Mouse (Mus musculus) hindbrain, embryonic 16.5 days (tissue): ENCODE data around the gene Tsga10ip. TPM values are rescaled to one million over a fixed set of nuclear protein-coding genes. Genes with fewer than 3 reads are reported as not detected.
A peak's percentile ranks its signal among the peaks of the same experiment; 100 is the strongest.

ENCODE experiments used
- ATAC-seq: fragments of 200-750 bp; cut with Nextera tagmentation; 2 replicates; pipeline ENCODE4 v1.8.0; 2017; ENCODE audit warnings: moderate TSS enrichment, moderate library complexity
- H3K27ac ChIP-seq: fragments of 300-500 bp; sonication (generic); 2 replicates; pipeline ENCODE4 v1.5.1; 2014; ENCODE audit warnings: low read depth, mild to moderate bottlenecking, control low read depth, low read length, moderate library complexity
- H3K27me3 ChIP-seq: fragments of 300-500 bp; sonication (generic); replicated peaks from 2 replicates; pipeline ENCODE4 v1.6.1; 2014; ENCODE audit warnings: low read length; ENCODE audit not compliant: control insufficient read depth, insufficient read depth
- H3K36me3 ChIP-seq: fragments of 300-500 bp; sonication (generic); 2 replicates; pipeline ENCODE4 v1.6.1; 2014; ENCODE audit warnings: mild to moderate bottlenecking, low read length, moderate library complexity, mixed read lengths; ENCODE audit not compliant: control insufficient read depth, insufficient read depth
- H3K4me1 ChIP-seq: fragments of 300-500 bp; sonication (generic); 2 replicates; pipeline ENCODE4 v1.6.1; 2014; ENCODE audit warnings: low read depth, low read length; ENCODE audit not compliant: control insufficient read depth, insufficient read depth
- H3K4me2 ChIP-seq: fragments of 300-500 bp; sonication (generic); 2 replicates; pipeline ENCODE4 v1.6.1; 2014; ENCODE audit warnings: mild to moderate bottlenecking, low read length, control low read depth, moderate library complexity
- H3K4me3 ChIP-seq: fragments of 300-500 bp; sonication (generic); 2 replicates; pipeline ENCODE4 v1.5.1; 2014; ENCODE audit warnings: mild to moderate bottlenecking, low read length, control low read depth, moderate library complexity
- H3K9ac ChIP-seq: fragments of 300-500 bp; sonication (generic); 2 replicates; pipeline ENCODE4 v1.6.1; 2014; ENCODE audit warnings: low read depth, mild to moderate bottlenecking, control low read depth, low read length, moderate library complexity
- H3K9me3 ChIP-seq: fragments of 300-500 bp; sonication (generic); 2 replicates; pipeline ENCODE4 v1.6.1; 2014; ENCODE audit warnings: mild to moderate bottlenecking, low read length, moderate library complexity; ENCODE audit not compliant: control insufficient read depth
- WGBS: fragments of 180-500 bp; shearing (Covaris S2); extraction: QIAGEN DNeasy Blood & Tissue Kit; methylation state at CpG from one replicate; pipeline ENCODE4 v1.1.7; 2014; 5-methylcytosine and 5-hydroxymethylcytosine counted together
- polyA plus RNA-seq: library from polyadenylated mRNA; unstranded; fragments of >200 nt; fragmentation: Nextera tagmentation; extraction: Ambion mirVana; gene quantifications from 2 replicates; pipeline ENCODE4 v1.2.1, GENCODE M21; 2015

The Tsga10ip gene
- polyA plus RNA-seq, 1 experiment from 2014 or later, result not detected

DNA sequence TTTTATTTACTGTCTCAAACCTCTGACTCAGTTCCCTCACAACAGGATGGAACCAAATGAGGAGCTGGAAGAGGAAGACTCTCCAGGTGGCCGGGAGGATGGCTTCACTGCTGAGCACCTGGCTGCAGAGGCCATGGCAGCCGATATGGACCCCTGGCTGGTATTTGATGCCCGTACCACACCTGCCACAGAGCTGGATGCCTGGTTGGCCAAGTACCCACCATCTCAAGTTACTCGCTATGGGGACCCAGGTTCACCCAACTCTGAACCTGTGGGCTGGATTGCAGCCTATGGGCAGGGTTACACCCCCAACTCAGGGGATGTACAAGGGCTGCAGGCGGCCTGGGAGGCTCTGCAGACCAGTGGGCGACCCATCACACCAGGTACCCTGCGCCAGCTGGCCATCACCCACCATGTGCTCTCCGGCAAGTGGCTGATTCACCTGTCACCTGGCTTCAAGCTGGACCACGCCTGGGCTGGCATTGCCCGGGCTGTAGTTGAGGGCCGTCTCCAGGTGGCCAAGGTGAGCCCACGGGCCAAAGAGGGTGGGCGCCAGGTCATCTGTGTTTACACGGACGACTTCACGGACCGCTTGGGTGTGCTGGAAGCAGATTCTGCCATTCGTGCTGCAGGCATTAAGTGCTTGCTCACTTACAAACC, 23.7 kb upstream of the Tsga10ip start:
- Histone ChIP-seq H3K9me3 (no peaks in the 10 kb centered on the region), H3K4me1 (peaks cover 35% of the 10 kb centered on the region), H3K27me3 (no peaks in the 10 kb centered on the region), H3K4me2 (peak overlapping the region; percentile 80), H3K36me3 (peaks cover 3% of the 10 kb centered on the region; the same call in 1 of the 2 replicates), H3K9ac (peak overlapping the region; percentile 92), H3K4me3 (peak overlapping the region; percentile 76), H3K27ac (peak overlapping the region; percentile 89)
- no peak for ATAC-seq
- WGBS, result 92% methylated on average over 17 of the region's 18 CpGs

DNA sequence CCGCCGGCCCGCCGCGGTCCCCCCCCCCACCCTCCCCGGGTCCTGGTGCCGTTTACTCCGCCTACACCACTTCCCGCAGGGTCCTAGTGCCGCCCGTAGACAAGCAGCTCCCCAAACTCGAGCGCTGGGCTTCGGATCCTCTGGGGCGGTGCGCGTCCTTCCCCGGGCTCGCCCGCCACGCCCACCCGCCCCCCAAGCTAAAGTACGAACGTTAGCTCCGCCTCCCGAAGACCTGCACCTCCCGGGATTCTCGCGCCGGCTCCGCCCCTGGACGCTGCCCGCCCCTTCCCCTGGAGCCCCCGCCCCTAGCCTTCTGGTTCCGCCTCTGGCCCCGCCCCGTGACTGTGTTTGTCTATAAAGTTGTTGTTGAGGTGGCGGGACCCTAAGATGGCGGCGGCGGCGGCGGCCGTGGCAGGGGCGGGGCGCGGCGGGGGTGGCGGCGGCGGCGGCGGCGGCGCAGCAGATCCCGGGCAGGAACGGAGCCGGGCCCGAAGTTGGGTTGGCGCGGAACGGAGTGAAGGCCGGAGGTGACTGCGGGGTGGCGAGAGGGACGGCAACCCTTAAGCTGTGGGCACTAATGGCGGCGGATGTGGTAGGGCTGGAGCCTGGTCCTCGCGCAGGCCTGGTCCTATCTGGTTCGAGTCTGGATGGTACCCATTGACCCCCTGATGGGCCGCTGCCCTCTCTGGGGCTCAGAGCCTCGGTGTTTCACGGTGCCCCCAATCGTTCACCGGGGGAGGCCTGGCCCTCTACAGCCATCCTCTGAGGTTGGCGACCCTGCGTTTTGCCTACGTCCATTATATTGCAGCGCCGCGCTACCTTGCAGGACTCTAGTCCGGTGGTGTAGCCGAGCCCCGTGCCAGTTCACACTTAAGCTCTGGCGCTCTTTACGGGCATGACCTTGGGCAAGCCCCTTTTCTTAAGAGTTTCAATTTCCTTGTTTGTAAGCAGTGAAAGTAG, 22.7 kb upstream of the Tsga10ip start, which contains the start of the genes Drap1 and AI837181:
TSS of gene Drap1 (minus strand) at position 198 of the 960 bp plus-strand sequence.
TSS of gene AI837181 (plus strand) at position 363 of the 960 bp plus-strand sequence.
- WGBS, result under 1% methylated on average over 78 of the region's 87 CpGs
- H3K4me2 ChIP-seq, result peak within 1 kb of the TSS; percentile 88
- H3K4me3 ChIP-seq, result peak within 1 kb of the TSS; percentile 76
- H3K9me3 ChIP-seq, result no peaks in the 10 kb centered on the region
- ATAC-seq, result peak; percentile 94
- peaks cover 35% of the 10 kb centered on the region for H3K4me1 ChIP-seq
- H3K27me3 ChIP-seq, result no peaks in the 10 kb centered on the region
- H3K27ac ChIP-seq, result peak within 1 kb of the TSS; percentile 92
- H3K9ac ChIP-seq, result peak within 1 kb of the TSS; percentile 92
- H3K36me3 ChIP-seq, result peaks cover 10% of the 10 kb centered on the region

DNA sequence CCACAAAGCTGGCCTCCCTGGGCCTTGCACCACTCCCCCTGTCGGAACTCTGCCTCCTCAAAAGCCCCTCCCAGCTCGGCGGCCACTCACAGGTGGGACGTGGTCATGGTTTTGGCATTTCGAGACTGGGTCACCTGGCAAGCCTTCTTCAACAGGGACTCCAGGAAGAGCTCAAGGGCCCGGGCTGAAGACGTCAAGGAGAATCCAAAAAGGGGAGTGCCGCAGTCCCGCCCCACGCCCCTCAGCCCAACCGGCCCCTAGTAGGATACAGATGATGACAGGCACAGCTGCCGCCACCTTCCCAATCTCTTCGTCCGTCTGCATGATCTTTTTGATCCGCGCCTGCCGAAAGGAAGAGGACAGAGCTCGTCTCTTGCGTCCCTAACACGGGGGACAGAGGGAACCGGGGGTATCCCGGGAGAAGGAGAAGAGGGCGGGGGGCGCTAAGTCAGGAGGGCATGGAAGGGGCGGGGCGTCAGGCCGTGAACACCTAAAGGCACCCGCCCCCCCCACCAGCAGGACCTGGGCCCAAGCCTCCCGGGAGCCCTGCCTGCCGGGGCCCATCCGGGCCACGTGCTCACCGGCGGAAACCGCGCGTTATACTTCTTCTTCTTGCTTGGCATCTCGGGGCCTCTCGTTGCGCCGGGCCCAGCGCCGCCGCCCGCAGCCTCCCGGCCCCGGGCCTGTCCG, 21.9 kb upstream of the Tsga10ip start:
- Histone ChIP-seq H3K9ac (peak overlapping the region; percentile 90), H3K4me2 (peak overlapping the region; percentile 88), H3K9me3 (no peaks in the 10 kb centered on the region), H3K4me1 (peaks cover 32% of the 10 kb centered on the region), H3K36me3 (peaks cover 11% of the 10 kb centered on the region), H3K27ac (peak overlapping the region; percentile 92), H3K4me3 (peak overlapping the region; percentile 76), H3K27me3 (no peaks in the 10 kb centered on the region)
- 1% methylated on average over 41 of the region's 48 CpGs for WGBS
- peak; percentile 62 for ATAC-seq

DNA sequence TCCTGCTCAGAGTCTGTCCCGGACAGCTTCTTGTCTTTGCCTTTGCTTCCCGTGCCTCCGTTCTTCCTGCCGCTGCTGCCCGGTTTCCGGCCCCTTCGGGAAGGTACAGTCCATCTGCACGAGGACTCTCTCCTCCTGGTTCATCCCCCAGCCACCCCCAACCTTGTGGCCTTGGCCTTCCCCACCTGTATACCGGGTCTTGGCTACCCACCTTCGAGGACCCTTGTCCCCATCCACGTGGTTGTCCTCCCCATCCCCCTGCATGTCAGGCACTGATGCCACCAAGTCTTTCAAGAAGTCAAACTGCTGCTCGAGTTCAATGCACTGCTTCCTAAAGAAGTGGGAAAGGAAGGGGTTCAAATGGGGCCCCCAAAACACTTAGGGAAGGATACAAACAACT, 21.2 kb upstream of the Tsga10ip start:
- peaks cover 32% of the 10 kb centered on the region for H3K4me1 ChIP-seq
- peaks cover 11% of the 10 kb centered on the region for H3K36me3 ChIP-seq
- H3K27me3 ChIP-seq, result no peaks in the 10 kb centered on the region
- no peaks in the 10 kb centered on the region for H3K9me3 ChIP-seq
- H3K4me3 ChIP-seq, result peak overlapping the region; percentile 76
- WGBS, result 71% methylated on average over 12 of the region's 12 CpGs
- peak overlapping the region; percentile 88 for H3K4me2 ChIP-seq
- peak overlapping the region; percentile 90 for H3K9ac ChIP-seq
- no peak for ATAC-seq
- peak overlapping the region; percentile 92; the same call in 1 of the 2 replicates for H3K27ac ChIP-seq

DNA sequence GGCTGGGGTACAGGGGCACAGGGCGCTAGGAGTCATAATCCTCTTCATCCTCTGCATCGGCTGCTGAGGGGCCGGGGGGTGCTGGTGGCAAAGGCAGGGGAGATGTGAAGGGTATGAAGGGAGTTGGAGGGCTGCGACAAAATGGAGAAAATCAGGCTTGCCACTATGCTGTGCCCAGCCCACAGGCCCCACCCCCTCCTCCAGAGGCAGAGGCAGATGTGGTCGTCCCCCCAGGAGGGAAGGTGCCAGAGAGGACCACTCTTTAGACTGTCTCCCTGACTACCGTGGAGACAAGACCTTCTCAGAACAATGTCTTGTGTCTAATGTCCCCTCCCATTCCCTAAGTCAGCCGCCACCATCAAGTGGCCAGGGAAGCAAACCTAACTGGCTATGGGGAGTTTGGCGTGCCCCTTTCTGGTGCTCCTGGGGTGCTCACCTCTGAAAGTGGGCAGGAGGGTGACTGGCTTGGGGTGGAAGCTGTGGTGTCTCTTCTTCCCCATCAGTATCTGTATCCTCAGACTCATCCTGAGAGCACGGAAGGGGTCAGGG, 20.6 kb upstream of the Tsga10ip start:
- WGBS, result 62% methylated on average over 9 of the region's 9 CpGs
- Histone ChIP-seq H3K4me1 (peaks cover 32% of the 10 kb centered on the region), H3K27me3 (no peaks in the 10 kb centered on the region), H3K9me3 (no peaks in the 10 kb centered on the region), H3K4me3 (no peak overlapping the region), H3K9ac (0 out of 2 replicates have a peak overlapping the region, but pooled peaks have one; percentile 2), H3K4me2 (peak overlapping the region; percentile 88), H3K36me3 (peaks cover 11% of the 10 kb centered on the region), H3K27ac (no peak overlapping the region)
- ATAC-seq, result no peak

DNA sequence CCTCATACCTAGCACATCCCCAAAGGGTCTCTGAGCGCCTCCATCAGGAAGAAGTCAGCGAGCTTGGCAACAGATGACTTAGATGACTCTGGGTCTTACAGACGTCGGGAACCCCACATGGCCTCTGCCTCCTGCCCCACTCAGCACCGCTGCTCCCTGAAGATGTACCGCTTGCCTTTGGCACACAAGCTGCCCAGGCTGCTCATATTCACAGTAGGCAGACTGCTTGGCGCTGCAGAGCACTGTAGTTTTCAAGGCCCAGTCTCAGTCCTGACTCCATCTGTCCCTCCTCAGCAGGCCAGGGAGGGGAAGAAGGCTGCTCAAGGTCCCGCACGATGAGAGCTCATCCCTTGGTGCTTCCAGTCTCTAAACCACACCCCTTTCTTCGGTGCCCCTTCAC, 19.9 kb upstream of the Tsga10ip start:
- Histone ChIP-seq H3K4me3 (no peak overlapping the region), H3K4me1 (peaks cover 32% of the 10 kb centered on the region), H3K27me3 (no peaks in the 10 kb centered on the region), H3K27ac (no peak overlapping the region), H3K9me3 (no peaks in the 10 kb centered on the region), H3K4me2 (no peak overlapping the region), H3K9ac (no peak overlapping the region), H3K36me3 (peaks cover 11% of the 10 kb centered on the region)
- 79% methylated on average over 10 of the region's 10 CpGs for WGBS
- ATAC-seq, result no peak

DNA sequence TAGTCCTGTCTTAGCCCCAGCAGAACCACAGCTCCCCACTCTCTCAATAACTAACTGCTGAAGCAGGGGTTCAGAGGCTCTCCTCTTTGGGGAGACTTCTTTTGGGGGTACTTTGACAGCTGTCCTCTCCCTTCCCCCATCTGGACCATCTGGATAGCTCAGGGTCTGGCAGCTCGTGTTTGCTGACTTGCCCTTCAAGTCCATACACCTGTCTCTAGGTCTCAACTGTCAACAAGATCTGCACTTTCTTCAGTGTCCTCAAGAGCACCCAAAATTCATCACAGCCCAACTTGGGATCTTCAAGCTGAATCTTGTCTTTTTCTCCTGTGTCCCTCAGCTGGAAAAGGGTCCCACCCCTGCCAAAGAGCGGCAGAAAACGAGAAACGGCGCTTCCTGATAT, 19.5 kb upstream of the Tsga10ip start:
- Histone ChIP-seq H3K9me3 (no peaks in the 10 kb centered on the region), H3K4me1 (peaks cover 28% of the 10 kb centered on the region), H3K4me2 (no peak overlapping the region), H3K27ac (no peak overlapping the region), H3K27me3 (no peaks in the 10 kb centered on the region), H3K4me3 (no peak overlapping the region), H3K36me3 (peaks cover 11% of the 10 kb centered on the region), H3K9ac (no peak overlapping the region)
- 85% methylated on average over 5 of the region's 5 CpGs for WGBS
- ATAC-seq, result no peak

DNA sequence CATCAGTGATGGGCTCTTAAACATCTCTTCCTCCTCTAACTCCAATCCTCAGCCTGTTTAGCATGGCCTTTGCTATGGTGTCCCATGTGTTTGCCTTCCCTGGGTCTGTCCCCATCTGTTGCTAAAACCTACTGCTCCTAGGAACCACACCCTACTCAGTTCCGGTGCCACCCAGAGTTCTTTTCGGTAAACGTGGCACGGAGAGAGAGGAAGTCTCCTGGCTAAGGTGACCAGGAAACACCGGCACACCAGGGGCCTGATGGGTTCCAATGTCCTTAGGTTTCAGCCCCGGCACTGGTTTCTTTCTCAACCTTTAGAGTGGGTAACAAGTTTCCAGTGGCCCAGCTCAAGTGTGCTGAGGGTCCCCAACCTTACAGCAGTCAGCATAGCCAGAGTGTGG, 18.3 kb upstream of the Tsga10ip start:
- ATAC-seq, result no peak

More for the DNA sequence above, 18.3 kb upstream of the Tsga10ip start:
- Histone ChIP-seq H3K9ac (no peak overlapping the region), H3K4me3 (no peak overlapping the region), H3K36me3 (peaks cover 11% of the 10 kb centered on the region), H3K4me1 (peaks cover 18% of the 10 kb centered on the region), H3K4me2 (no peak overlapping the region), H3K9me3 (no peaks in the 10 kb centered on the region), H3K27me3 (no peaks in the 10 kb centered on the region), H3K27ac (no peak overlapping the region)
- WGBS, result 93% methylated on average over 6 of the region's 6 CpGs
